Mouse (Mus musculus): ENCODE results near the gene Stab1.

Gene Stab1

GRCm38 (mm10) chr14:31168425-31168824 is at the start of gene Stab1:
TSS of gene Stab1 (minus strand) at chr14:31168641.
- DNase-seq (ENCODE audit: low spot score): no peak

- peak; percentile 59 for DNase-seq (ENCODE audit: low spot score)
These were observed 49.2 kb upstream of the Stab1 start, which contains the start of gene Sema3g for GRCm38 (mm10) chr14:31217666-31218065. TSS of gene Sema3g (plus strand) at chr14:31217860.

- DNase-seq (ENCODE audit: low spot score): no peak
These were observed 48.4 kb upstream of the Stab1 start, which contains the start of gene Nisch for GRCm38 (mm10) chr14:31216846-31217245. TSS of gene Nisch (minus strand) at chr14:31216946.

GRCm38 (mm10) chr14:31215157-31216002 is 46.9 kb upstream of the Stab1 start:
- no peak for DNase-seq (ENCODE audit: low spot score)

GRCm38 (mm10) chr14:31214684-31215083 is 46.2 kb upstream of the Stab1 start:
- no peak for DNase-seq (ENCODE audit: low spot score)

- no peak for DNase-seq (ENCODE audit: low spot score)
These were observed 45.4 kb upstream of the Stab1 start for GRCm38 (mm10) chr14:31213868-31214267.

- no peak for DNase-seq (ENCODE audit: low spot score)
These were observed 44.1 kb upstream of the Stab1 start for GRCm38 (mm10) chr14:31212499-31212898.

- no peak for DNase-seq (ENCODE audit: low spot score)
These were observed 43.4 kb upstream of the Stab1 start for GRCm38 (mm10) chr14:31211854-31212253.

GRCm38 (mm10) chr14:31209133-31209557 is 40.7 kb upstream of the Stab1 start:
- no peak for DNase-seq (ENCODE audit: low spot score)

- DNase-seq (ENCODE audit: low spot score): no peak
These were observed 39.6 kb upstream of the Stab1 start, which contains the start of gene Tnnc1 for GRCm38 (mm10) chr14:31208084-31208483. TSS of gene Tnnc1 (plus strand) at chr14:31208312.

- DNase-seq (ENCODE audit: low spot score): no peak
These were observed 38.8 kb upstream of the Stab1 start for GRCm38 (mm10) chr14:31207070-31207830.

GRCm38 (mm10) chr14:31206472-31206981 is 38.1 kb upstream of the Stab1 start:
- peak; percentile 90 for DNase-seq (ENCODE audit: low spot score)

GRCm38 (mm10) chr14:31205562-31206467 is 37.4 kb upstream of the Stab1 start:
- DNase-seq (ENCODE audit: low spot score): no peak

- no peak for DNase-seq (ENCODE audit: low spot score)
These were observed 36.8 kb upstream of the Stab1 start for GRCm38 (mm10) chr14:31205244-31205561.

- no peak for DNase-seq (ENCODE audit: low spot score)
These were observed 36.4 kb upstream of the Stab1 start for GRCm38 (mm10) chr14:31204844-31205243.

GRCm38 (mm10) chr14:31200038-31200437 is 31.6 kb upstream of the Stab1 start:
- DNase-seq (ENCODE audit: low spot score): no peak

GRCm38 (mm10) chr14:31199599-31199998 is 31.2 kb upstream of the Stab1 start:
- no peak for DNase-seq (ENCODE audit: low spot score)

- DNase-seq (ENCODE audit: low spot score): no peak
These were observed 29.4 kb upstream of the Stab1 start for GRCm38 (mm10) chr14:31197547-31198516.

- no peak for DNase-seq (ENCODE audit: low spot score)
These were observed 27.5 kb upstream of the Stab1 start for GRCm38 (mm10) chr14:31195968-31196367.

GRCm38 (mm10) chr14:31195521-31195920 is 27.1 kb upstream of the Stab1 start:
- no peak for DNase-seq (ENCODE audit: low spot score)

Data from ovary, adult 18-20 months (tissue).